Mouse (Mus musculus) neural tube, embryonic 13.5 days (tissue): ENCODE measurements around the gene Mettl2. TPM values are rescaled to one million over a fixed set of nuclear protein-coding genes. Genes with fewer than 3 reads are reported as not detected.
A peak's percentile ranks its signal among the peaks of the same experiment; 100 is the strongest.

Experiments
- ATAC-seq: fragments of 200-750 bp; cut with Nextera tagmentation; 2 replicates; pipeline ENCODE4 v1.8.0; 2017; ENCODE audit warnings: low read depth, mild to moderate bottlenecking, moderate TSS enrichment, moderate library complexity
- H3K27ac ChIP-seq: fragments of 300-500 bp; sonication (generic); replicated peaks from 2 replicates; pipeline ENCODE4 v1.5.1; 2015; ENCODE audit warnings: moderate library complexity, mild to moderate bottlenecking, inconsistent platforms
- H3K27me3 ChIP-seq: fragments of 300-500 bp; sonication (generic); 2 replicates; pipeline ENCODE4 v1.6.1; 2015; ENCODE audit warnings: mild to moderate bottlenecking, inconsistent platforms
- H3K36me3 ChIP-seq: fragments of 300-500 bp; sonication (generic); 2 replicates; pipeline ENCODE4 v1.6.1; 2015; ENCODE audit warnings: mild to moderate bottlenecking, inconsistent platforms
- H3K4me1 ChIP-seq: fragments of 300-500 bp; sonication (generic); replicated peaks from 2 replicates; pipeline ENCODE4 v1.6.1; 2015; ENCODE audit warnings: inconsistent platforms
- H3K4me2 ChIP-seq: fragments of 300-500 bp; sonication (generic); 2 replicates; pipeline ENCODE4 v1.6.1; 2015; ENCODE audit warnings: inconsistent platforms, mild to moderate bottlenecking, moderate library complexity
- H3K4me3 ChIP-seq: fragments of 300-500 bp; sonication (generic); 2 replicates; pipeline ENCODE4 v1.5.1; 2015; ENCODE audit warnings: mild to moderate bottlenecking, inconsistent platforms
- H3K9ac ChIP-seq: fragments of 300-500 bp; sonication (generic); 2 replicates; pipeline ENCODE4 v1.6.1; 2015; ENCODE audit warnings: moderate library complexity, mild to moderate bottlenecking, inconsistent platforms
- H3K9me3 ChIP-seq: fragments of 300-500 bp; sonication (generic); 2 replicates; pipeline ENCODE4 v1.6.1; 2016; ENCODE audit warnings: inconsistent platforms
- WGBS: fragments of 180-500 bp; shearing (Covaris S2); methylation state at CpG from one replicate; pipeline ENCODE4 v1.1.7; 2015; 5-methylcytosine and 5-hydroxymethylcytosine counted together
- polyA plus RNA-seq: library from polyadenylated mRNA; unstranded; fragments of >200 nt; fragmentation: Nextera tagmentation; extraction: Ambion mirVana; gene quantifications from 2 replicates; pipeline ENCODE4 v1.2.1, GENCODE M21; 2015

Gene Mettl2
- polyA plus RNA-seq, 1 experiment from 2014 or later, result 30.8 TPM

DNA sequence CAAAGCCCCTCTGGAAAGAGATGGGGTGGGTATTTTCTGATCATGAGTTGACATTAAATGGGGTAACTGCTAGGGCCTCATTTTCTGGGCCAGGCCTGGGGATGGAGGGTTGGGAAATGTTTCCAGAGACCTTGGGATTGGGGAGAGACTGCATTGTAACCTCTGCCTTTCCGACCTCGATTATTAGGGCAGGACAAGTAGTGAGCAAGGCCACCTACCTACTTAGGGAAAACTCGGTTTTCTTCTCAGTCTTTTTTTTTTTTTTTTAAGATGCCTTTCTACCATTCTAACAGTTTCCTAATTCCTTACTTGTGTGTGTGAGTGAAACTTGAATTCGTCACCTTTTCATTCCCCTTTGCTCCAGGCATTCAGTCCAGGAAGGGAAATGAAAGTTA lies 56.2 kb downstream of the Mettl2 start:
- ATAC-seq, result no peak
- Histone ChIP-seq H3K36me3 (peaks cover 19% of the 10 kb centered on the region), H3K27me3 (no peaks in the 10 kb centered on the region), H3K9ac (peak overlapping the region; percentile 99), H3K4me3 (peak overlapping the region; percentile 98), H3K4me1 (peaks cover 37% of the 10 kb centered on the region), H3K9me3 (no peaks in the 10 kb centered on the region), H3K4me2 (peak overlapping the region; percentile 81), H3K27ac (peak overlapping the region; percentile 94)
- WGBS, result 6% methylated on average over 4 of the region's 4 CpGs

DNA sequence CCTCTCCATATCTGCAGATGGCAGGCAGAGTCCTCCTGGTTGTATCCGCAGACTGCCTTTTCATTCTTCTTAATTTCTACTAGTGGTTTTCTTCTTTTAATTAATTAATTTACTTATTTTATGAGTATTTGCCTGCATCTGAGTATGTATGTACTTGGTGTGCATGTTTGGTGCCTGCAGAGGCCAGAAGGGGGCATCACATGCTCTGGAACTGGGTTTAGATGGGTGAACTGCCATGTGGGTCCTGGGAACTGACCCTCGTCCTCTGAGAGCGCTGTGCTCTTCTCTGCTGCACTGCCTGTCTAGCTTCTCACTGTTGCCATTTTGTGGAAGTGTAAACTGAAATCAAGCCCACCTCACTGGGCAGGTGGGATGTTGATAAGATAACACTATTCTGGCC lies 58.5 kb downstream of the Mettl2 start:
- Histone ChIP-seq H3K36me3 (peaks cover 19% of the 10 kb centered on the region), H3K4me1 (peaks cover 23% of the 10 kb centered on the region), H3K27ac (no peak overlapping the region), H3K4me2 (no peak overlapping the region), H3K27me3 (no peaks in the 10 kb centered on the region), H3K9ac (no peak overlapping the region), H3K4me3 (no peak overlapping the region), H3K9me3 (no peaks in the 10 kb centered on the region)
- 90% methylated on average over 3 of the region's 3 CpGs for WGBS
- no peak for ATAC-seq

Other genes with a start within 250 kb of the Mettl2 start
- gene Efcab3, start 62.8 kb upstream of the Mettl2 start, polyA plus RNA-seq, result 0.55 TPM in 1 of 2 replicates, not detected in the other
- gene Gm10842, start 20.5 kb downstream of the Mettl2 start, polyA plus RNA-seq, result not detected in 2 replicates
- gene Tlk2, start 52.4 kb downstream of the Mettl2 start, polyA plus RNA-seq, result 22.5 and 22.9 TPM in 2 replicates
- 5.0 and 5.7 TPM in 2 replicates for gene Mrc2, start 166.2 kb downstream of the Mettl2 start, polyA plus RNA-seq